Mouse (Mus musculus) left cerebral cortex, adult 9 months (tissue): ENCODE data around the gene Fam83c.
A peak's percentile ranks its signal among the peaks of the same experiment; 100 is the strongest.
"Not testable (repeated sequence)": the region's sequence is repeated elsewhere in the genome, so short reads cannot be mapped to it uniquely, and the experiment has no call there.

ENCODE experiments used
- DNase-seq, 2 experiments: peaks; one replicate each; pipeline ENCODE4 v3.0.0; 2022; ENCODE audit warnings: low spot score in 2 of 2

The Fam83c gene

DNA sequence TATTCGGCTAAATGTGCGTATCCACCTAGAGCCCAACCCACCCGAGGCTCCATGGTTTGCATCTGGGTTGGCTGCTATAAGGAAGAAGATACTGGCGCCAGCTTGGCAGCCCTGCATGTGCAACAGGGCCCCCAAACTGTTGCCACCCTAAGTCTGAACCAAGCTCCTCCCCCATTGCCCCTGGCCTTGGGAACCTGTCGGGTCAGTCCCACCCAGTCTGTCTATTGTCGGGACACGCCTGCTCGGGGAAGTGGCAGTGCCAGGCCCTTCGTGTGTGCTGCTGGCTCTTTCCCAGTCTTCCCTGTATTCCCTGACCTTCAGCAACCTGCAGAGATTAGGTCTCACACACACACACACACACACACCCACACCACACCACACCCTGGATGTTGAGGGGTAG is at the start of gene Fam83c:
Fam83c (minus strand) TSS at position 123 of the 400 bp plus-strand sequence.
- no peak for DNase-seq

DNA sequence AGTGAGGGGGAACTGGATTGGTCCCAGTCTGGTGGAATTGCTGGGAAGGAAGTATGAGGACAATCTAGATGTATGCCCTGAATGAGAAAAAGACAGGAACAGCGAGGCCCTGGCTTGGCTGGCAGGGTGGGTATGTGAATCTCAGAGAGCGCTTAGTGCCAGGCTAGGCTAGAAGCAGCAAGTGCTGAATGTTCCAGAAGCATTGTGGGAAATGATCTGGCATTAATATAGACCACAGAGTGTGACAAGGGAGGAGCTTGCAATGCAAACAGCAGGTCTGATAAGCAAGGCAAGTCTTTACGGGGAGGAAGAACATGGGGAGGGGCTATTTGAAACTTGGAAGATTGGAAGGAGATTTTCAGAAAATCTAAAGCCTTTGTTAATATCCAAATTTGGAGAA is 47.4 kb upstream of the Fam83c start:
- DNase-seq, result no peak

DNA sequence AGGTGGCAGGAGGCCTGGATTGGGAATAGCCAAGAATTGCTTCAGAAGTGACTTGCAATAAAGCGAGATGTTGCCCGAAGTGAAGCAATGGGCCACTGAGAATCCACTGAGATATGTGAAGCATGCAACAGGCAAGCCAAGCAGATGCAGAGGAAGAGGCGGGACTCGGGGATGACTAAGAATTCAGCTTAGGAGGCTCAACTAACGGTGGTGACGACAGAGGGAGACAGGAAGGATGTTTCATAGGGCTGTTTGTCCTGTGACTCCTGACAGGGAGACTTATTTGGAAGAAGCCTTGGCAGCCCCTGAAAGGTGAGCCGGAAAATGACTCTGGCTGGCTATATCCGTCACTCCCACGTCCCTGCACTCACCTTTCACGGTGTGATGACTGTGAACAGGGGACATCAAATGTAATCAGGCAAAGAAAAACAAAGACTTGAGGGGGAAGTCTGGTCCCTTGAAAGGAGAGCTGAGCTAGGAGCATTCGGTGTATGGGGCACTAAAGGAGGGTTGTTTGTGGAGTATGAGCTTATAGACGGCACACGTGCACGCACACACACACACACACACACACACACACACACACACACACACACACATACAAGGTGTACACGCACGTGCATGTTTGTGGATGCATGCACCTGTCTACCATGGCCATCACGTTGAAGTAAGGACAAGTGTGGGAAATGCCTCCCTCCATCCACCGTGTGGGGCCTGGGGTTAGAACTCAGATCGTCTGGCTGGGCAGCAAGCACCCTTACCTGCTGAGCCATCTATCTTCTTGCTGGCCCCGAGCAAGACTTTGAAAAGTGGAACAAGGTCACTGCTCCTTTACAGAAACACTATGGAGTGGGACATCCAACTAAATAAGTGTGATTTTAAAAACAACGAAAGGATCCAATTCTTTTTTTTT is 44.6 kb upstream of the Fam83c start:
- no peak for DNase-seq

DNA sequence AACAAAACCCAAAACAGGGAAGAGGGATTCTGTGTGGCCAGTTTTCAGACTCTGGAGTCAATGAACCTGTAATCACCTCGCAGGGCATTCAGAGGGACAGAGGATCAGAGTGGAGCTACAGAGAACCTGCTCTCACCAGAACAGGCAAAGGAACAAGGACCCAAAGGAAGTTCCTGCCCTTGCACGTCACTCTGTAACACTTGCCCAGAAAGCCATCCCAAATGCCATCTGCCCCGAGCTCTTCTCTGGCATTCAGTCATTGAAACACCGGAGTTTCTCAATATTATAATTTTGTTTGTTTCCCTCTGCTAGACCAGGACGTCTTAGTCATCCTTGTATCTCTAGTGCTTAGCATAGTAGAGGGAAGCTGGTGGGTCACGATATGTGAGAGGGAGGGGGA is 39.0 kb upstream of the Fam83c start:
- DNase-seq, result no peak

DNA sequence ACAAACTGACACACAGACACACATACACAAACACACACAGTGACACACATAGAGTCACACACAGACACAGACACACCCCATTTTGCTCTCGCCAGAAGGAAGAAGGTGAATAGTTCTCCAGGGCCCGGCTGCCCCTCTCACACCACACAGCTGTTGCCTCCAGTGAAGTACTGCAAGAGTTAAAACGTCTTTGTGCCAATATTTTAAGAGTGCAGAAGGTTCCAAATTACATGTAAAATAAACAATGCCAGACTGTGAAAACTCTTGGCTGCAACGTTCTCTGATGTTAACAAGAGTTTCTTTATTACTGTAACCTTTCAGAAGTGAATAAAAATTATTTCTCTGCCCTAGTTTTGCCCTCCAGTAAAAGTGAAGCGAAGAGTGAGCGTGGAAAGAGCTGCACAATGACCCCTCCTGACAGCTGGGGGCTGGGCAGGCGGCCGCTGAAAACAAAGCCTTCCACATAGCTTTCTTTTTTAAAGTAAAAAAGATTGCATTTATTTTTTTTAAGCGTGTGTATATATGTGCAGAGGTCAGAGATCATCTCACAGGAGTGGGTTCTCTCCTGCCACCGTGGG is 38.4 kb upstream of the Fam83c start:
- DNase-seq, result no peak

DNA sequence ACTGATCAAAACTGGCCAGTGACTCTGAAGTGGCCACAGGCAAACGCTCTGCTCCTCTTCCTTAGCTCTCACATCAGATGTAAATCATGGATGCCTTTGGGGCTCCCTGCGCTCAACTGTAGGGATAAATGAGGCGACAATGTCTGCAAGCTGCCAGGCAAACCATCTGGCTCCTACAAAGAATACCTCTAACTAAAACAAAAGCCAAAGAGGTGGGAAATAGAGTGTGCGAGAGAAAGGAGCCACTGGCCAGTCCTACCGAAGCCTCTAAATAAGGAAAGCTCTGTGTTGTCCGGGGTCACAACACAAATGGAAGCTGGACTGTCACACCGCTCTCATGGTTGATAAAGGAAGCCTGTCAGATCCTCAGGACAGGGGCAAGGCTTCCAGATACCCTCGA is 37.8 kb upstream of the Fam83c start:
- DNase-seq, result peak in 1 of 2 experiments; percentile 9

DNA sequence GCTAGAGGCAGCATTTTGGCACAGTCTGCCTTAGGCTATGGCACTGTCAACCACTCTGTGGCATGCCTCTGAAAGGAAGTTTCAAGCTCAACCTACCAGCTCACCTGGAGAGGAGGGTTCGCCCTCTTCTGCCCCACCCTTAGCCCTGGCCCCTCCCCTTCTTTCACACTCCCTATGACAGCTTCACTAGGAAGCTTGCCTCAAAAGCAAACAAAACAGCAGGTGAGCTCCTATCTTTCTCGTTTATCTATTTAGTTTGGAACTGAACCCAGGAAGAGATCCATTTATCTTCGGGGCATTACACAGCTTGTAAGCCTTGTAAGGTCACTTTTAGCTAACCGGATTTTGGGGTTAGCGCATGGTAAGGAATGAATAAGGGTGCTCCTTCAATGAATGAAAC is 35.1 kb upstream of the Fam83c start:
- DNase-seq, result no peak

DNA sequence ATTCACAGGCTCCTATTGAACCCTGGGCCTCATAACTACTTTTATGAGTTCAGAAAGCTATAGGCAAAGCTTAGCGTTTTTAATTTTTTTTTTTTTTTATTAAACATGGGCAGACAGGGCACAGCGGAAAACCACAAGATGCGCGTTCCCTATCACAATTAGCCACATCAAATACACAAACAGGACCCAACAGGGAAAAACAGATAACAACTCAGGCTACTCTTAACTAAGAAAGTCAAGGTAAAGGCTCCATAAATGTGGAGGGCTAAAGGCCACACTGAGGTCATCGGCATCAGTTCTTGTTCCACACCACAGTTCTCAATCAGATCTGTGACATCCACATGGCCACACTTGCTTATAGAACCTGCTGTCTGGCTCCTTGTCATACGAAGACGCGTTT is 33.7 kb upstream of the Fam83c start:
- DNase-seq, result no peak

DNA sequence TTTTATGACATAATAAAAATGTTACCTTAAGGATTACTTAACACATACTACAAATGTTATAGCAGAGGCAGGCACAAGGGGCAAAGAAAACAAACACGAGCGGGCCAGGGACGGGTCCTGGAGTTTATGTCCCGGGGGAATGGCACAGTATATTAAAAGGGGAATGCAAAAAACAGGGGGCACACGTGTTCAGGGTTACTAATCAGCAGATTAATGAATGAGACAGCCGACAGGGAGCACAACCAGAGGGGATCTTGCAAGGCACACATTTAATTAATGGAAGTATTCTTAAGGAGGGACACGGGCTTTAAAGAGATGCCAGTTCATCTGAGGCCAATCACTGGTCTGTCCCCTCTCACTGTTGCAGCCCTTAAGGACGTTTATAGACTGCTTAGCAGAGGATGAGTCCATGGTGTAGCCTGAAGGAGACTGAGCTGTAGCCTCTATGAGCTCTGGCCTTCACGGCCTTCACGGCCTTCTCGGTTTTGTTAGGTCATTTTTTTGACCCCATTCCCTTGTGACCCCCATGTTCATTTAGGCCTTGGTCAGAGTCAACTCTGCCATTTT is 28.7 kb upstream of the Fam83c start:
- no peak for DNase-seq

DNA sequence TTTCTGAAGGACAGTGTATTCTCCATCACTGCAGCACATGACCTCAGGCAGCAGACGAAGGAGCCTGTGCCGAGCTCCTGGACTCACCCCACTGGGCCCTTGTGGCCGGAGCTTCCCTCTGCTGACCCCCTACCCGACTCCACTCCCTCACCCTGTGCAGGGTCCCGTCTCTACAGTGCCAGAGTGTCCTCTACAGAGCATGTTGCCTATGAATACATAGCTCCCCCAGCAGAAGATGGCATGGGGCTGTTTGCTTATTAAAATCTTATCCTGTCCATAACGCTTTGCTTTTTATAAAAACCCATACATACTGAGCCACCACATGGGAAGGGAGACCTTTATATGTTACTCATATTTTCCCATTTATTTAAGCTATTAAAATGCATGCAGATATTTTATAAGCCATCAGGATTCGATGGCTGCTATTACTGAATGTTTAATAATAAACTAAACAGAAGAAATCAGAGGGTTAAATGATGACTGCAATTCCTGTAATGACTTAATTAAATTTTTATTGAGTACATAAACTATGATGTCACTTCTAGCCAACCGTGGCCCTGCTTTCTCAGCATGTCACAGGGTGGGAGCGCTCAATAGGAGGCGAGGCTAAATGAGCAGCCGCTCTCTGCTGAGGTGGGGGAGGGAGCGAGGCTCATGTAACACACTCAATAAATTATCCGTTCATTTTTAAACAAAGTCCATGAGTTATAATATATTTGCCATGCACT is 28.1 kb upstream of the Fam83c start:
- peak in 1 of 2 experiments; percentile 8 for DNase-seq

DNA sequence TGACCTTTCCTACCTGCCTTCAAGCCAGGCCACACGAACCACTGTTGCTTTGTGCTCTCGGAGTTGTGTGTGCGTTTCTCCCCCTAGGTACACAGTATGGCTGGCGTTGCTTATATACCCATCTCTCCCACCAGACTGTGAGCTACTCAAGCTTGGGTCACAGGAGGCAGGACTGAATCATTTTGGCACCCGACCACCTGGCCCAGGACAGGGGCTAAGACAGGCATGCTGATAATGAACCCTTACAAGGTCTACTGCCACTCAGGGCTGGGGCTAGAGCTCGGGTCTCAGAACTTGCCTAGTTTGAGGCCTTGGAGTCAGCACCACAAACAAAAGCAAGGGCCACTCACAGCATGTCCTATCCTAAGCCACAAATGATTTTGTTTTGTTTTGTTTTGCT is 26.9 kb upstream of the Fam83c start:
- no peak for DNase-seq

DNA sequence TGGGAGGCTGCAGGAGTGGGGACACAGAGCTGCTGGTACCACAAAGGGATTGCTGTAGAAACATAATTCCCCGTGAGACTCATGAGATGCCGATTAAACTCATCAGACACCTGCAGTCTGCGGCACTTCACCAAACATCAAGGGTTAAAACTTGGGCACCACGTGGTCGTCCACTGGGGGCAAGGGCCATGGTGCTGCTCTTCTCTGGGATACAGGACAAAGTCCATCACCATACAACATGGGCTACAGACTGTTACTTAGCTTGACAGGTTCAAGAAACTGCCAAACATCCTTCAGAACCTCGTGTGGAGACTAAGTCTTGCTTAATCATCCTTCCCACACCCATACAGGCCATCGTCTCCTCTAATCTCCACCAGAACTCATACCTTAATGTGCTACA is 25.4 kb upstream of the Fam83c start:
- DNase-seq, result no peak

DNA sequence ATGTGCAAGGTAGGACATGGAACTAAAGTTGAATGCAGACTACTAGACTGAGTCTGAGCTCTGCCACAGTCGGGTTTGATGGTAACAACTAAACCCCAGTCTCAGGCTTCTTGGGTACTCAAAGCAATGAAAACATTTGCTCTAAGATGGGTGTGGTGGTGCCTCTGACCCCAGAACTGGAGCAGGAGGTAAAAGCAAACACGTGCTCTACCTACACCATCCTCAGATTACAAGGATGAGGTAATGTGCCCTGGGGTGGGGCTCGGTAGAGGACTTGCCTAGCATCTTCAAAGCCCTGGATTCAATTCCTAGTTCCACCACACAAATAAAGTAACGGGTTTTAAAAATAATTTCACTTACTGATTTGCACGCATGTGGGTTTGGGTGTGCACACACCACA is 17.9 kb upstream of the Fam83c start:
- DNase-seq, result no peak

DNA sequence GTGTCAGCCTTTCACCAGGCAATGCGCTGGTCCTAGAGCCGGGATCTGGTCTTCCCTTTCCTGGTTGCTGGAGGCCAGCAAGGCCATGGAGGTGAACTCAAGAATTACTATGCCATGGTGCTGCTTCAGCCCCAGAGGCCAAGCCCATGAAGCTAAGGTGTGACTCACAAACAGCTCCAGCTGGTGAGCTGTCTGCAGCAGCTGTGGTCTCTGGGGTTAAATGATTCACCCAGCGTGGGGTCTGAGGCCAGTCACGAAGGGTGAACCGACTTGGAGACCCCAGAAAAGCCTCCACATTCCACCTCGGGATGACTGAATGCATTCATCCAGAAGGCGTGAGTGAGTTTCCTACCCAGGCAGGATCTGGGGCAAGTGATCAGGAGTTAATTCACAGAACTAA is 15.5 kb upstream of the Fam83c start:
- no peak for DNase-seq

DNA sequence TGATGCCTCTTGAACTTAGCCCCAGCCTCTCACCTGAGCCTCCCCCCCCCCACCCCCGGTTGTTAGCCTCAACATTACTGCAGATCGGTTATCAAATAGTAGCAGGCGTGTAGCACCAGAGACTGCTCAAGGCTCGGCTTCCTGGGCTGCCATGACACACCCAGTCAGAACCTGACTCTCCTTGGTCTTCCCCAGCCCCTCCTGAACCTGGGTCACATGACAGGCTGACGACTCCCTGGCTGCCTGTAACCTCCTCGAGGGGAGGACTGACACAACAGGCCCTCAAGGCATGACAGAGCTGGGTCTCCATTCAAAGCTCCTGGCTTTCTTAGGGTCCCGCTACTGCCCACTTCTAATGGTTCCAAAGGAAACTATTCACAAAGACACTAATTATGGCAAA is 14.8 kb upstream of the Fam83c start:
- no peak for DNase-seq

DNA sequence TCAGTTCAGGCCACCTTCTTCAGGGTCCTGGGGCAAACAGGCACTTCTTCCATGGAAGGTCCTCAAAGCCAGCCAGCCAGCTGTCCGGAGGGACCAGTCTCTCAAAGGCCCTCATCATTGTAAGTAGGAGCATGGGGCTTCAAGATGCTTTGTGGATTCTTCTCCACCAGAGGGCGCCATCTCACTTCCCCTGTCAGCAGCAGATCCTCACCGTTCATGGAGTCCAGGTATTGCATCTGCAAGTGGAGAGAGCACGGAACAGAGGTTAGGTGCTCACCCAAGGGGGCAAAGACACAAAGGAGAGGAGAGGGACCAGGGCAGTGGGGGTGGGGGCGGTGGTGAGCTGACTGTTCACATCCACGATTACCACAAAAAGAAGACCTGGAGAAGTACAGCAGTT is 13.6 kb upstream of the Fam83c start:
- DNase-seq, result peak in 1 of 2 experiments; percentile 88

DNA sequence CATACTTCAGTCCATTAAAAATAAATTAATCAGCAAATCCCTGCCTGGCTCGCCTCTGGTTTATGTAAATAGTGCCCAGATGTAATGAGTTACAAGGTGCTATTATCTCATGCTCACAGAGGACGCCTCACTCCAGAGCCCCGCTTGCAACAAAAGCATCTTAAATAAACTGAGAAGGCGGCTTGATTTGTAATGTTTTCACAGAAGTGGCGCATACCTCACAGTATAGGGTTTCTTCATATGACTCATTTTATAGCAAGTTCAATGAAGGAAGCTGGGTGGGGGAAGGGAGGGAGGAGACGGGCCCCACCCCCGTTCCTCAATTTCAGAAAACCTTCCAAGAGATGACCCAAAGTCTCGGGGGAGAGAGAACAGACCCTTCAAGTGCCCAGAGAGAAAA is 12.3 kb upstream of the Fam83c start:
- no peak for DNase-seq

DNA sequence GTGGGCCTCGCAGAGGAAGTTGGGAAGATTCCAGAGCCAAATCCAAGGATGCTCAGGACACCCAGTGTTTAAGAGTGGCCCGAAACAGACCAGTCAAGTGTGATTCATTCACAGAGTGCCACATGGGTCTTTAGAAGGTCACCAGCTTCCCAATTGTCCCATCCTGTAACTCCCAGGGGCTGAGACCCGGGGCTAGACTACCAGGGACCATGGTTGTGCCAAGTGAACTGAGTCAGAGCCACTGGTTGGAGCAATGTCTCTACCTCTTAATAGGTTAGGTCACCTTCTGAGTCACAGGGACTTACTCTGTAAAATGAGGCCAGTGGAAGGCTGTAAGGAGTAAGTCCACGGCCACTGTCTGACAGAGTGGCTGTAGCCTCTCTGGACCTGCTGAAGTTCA is 4.3 kb upstream of the Fam83c start:
- DNase-seq, result no peak

DNA sequence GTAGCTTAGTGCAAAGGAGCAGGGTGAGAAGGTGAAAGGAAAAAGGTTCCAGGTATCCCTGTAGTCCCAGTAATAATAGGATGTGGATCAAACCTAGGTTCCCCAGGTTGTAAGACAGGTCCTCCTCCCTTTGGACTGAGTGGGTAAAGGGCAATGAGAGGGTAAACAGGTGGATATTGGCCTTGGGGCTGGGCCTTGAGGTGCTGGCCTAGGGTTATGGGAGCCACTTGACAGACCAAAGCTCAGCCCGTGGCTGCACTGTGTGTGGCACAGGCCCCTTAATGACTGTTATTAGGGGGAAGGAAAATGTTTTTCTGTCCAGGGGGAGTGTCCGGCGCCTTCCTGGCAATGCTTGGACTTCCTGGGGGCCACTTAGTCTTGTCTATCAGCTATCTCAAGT is 3.3 kb upstream of the Fam83c start:
- DNase-seq, result no peak

DNA sequence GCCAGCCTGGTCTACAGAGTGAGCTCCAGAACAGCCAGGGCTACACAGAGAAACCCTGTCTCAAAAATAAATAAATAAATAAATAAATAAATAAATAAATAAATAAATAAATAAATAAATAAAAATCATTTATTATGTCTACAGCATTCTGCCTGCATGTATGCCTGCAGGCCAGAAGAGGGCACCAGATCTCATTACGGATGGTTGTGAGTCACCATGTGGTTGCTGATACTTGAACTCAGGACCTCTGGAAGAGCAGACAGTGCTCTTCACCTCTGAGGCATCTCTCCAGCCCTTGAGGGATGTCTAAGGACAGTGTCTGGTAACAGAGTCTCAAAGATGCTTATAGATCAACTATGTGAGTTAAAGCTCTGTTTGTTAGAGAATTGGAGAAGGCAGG is 2.6 kb downstream of the Fam83c start:
- not testable (repeated sequence) for DNase-seq

DNA sequence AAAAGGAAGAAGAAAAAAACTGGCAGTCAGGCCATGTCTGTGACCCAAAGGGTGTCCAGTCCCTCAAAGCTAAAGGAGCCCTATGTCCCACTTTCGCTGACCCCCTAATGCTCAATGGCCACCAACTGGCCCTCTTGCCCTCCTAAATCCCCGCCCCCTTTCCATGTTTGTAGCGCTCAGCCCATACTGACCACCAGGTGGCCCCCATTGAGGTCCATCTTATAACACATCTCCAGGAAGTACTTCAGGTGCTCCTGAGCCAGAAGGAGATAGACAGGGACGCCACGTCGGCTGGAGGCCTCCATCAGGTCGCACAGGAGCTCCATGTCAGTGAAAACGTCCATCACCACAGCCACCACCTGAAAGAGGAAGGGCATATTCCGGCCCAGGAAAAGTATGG is 3.4 kb downstream of the Fam83c start:
- no peak for DNase-seq

DNA sequence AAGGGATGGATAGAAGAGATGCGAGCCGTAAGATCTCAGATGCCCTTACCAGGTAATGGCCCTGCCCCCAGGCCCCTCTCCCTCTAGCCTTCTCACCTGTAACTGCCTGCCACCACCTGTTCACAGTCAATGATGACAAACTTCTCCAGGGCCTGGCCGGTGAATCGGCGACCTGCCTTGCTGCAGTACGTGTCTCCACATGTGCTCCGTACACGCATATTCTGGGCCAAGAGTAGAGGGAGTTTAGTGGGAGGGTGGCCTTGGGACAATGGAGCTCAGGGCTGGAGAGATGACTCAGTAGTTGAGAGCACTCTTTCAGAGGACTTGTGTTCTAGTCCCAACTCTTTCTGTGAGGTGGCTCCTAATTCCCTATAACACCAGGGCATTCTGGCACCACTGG is 3.8 kb downstream of the Fam83c start:
- no peak for DNase-seq
